Mouse (Mus musculus): ENCODE data around the gene Tmem136. TPM values are rescaled to one million over a fixed set of nuclear protein-coding genes. Genes with fewer than 3 reads are reported as not detected.

Gene Tmem136
- polyA plus RNA-seq, 1 experiment from 2014 or later: 11.5 TPM

- no peak overlapping the region for H3K4me3 ChIP-seq
- no peaks in the 10 kb centered on the region for H3K27me3 ChIP-seq (replicated peaks)
- no peak overlapping the region for H3K27ac ChIP-seq
- no peaks in the 10 kb centered on the region for H3K4me1 ChIP-seq
- no peak overlapping the region for H3K4me2 ChIP-seq (replicated peaks)
- H3K9ac ChIP-seq: no peak overlapping the region
- no peaks in the 10 kb centered on the region for H3K9me3 ChIP-seq
- no peaks in the 10 kb centered on the region for H3K36me3 ChIP-seq
- no peak for ATAC-seq (ENCODE audit: low FRiP score, low read depth)
These were observed 20.0 kb downstream of the Tmem136 start for GRCm38 (mm10) chr9:43096337-43096736.

GRCm38 (mm10) chr9:43094828-43095227 is 21.5 kb downstream of the Tmem136 start:
- WGBS: 89% methylated on average over 4 of the region's 4 CpGs
- Histone ChIP-seq H3K27ac (no peak overlapping the region), H3K27me3 (replicated peaks) (no peaks in the 10 kb centered on the region), H3K4me3 (no peak overlapping the region), H3K36me3 (no peaks in the 10 kb centered on the region), H3K9ac (no peak overlapping the region), H3K4me1 (no peaks in the 10 kb centered on the region), H3K9me3 (no peaks in the 10 kb centered on the region), H3K4me2 (replicated peaks) (no peak overlapping the region)
- no peak for ATAC-seq (ENCODE audit: low FRiP score, low read depth)

- H3K36me3 ChIP-seq: no peaks in the 10 kb centered on the region
- no peak overlapping the region for H3K4me2 ChIP-seq (replicated peaks)
- H3K27me3 ChIP-seq (replicated peaks): no peaks in the 10 kb centered on the region
- no peaks in the 10 kb centered on the region for H3K4me1 ChIP-seq
- no peak for ATAC-seq (ENCODE audit: low FRiP score, low read depth)
- H3K27ac ChIP-seq: no peak overlapping the region; the same call in 1 of the 2 replicates
- no peak overlapping the region for H3K9ac ChIP-seq
- 81% methylated on average over 3 of the region's 3 CpGs for WGBS
- no peaks in the 10 kb centered on the region for H3K9me3 ChIP-seq
- H3K4me3 ChIP-seq: no peak overlapping the region
These were observed 22.6 kb downstream of the Tmem136 start for GRCm38 (mm10) chr9:43093803-43094202.

- ATAC-seq (ENCODE audit: low FRiP score, low read depth): no peak
- Histone ChIP-seq H3K36me3 (no peaks in the 10 kb centered on the region), H3K4me1 (no peaks in the 10 kb centered on the region), H3K9me3 (no peaks in the 10 kb centered on the region), H3K4me2 (replicated peaks) (no peak overlapping the region), H3K9ac (no peak overlapping the region), H3K4me3 (no peak overlapping the region), H3K27me3 (replicated peaks) (no peaks in the 10 kb centered on the region), H3K27ac (no peak overlapping the region)
- WGBS: 96% methylated on average over 1 of the region's 1 CpGs
These were observed 30.6 kb downstream of the Tmem136 start for GRCm38 (mm10) chr9:43085686-43086285.

GRCm38 (mm10) chr9:43084496-43085362 is 31.6 kb downstream of the Tmem136 start:
- Histone ChIP-seq H3K4me2 (replicated peaks) (no peak overlapping the region), H3K9me3 (no peaks in the 10 kb centered on the region), H3K4me1 (no peaks in the 10 kb centered on the region), H3K27me3 (replicated peaks) (no peaks in the 10 kb centered on the region), H3K9ac (no peak overlapping the region), H3K36me3 (no peaks in the 10 kb centered on the region), H3K4me3 (no peak overlapping the region), H3K27ac (no peak overlapping the region)
- WGBS: 82% methylated on average over 7 of the region's 7 CpGs
- ATAC-seq (ENCODE audit: low FRiP score, low read depth): no peak

GRCm38 (mm10) chr9:43083441-43084055 is 32.8 kb downstream of the Tmem136 start:
- WGBS: 27% methylated on average over 7 of the region's 7 CpGs
- no peaks in the 10 kb centered on the region for H3K36me3 ChIP-seq
- no peaks in the 10 kb centered on the region for H3K4me1 ChIP-seq
- ATAC-seq (ENCODE audit: low FRiP score, low read depth): no peak
- H3K27ac ChIP-seq: no peak overlapping the region
- H3K4me3 ChIP-seq: no peak overlapping the region
- H3K9ac ChIP-seq: no peak overlapping the region
- no peaks in the 10 kb centered on the region for H3K27me3 ChIP-seq (replicated peaks)
- no peaks in the 10 kb centered on the region for H3K9me3 ChIP-seq
- H3K4me2 ChIP-seq (replicated peaks): no peak overlapping the region

GRCm38 (mm10) chr9:43078711-43079110 is 37.7 kb downstream of the Tmem136 start:
- WGBS: 91% methylated on average over 3 of the region's 3 CpGs
- Histone ChIP-seq H3K36me3 (no peaks in the 10 kb centered on the region), H3K27me3 (replicated peaks) (no peaks in the 10 kb centered on the region), H3K4me3 (no peak overlapping the region), H3K27ac (no peak overlapping the region), H3K4me1 (no peaks in the 10 kb centered on the region), H3K9me3 (no peaks in the 10 kb centered on the region), H3K9ac (no peak overlapping the region), H3K4me2 (replicated peaks) (no peak overlapping the region)
- ATAC-seq (ENCODE audit: low FRiP score, low read depth): no peak

- Histone ChIP-seq H3K9me3 (no peaks in the 10 kb centered on the region), H3K27ac (no peak overlapping the region), H3K4me1 (peaks cover 4% of the 10 kb centered on the region; the same call in 1 of the 2 replicates), H3K36me3 (no peaks in the 10 kb centered on the region), H3K4me3 (no peak overlapping the region), H3K27me3 (replicated peaks) (no peaks in the 10 kb centered on the region), H3K9ac (no peak overlapping the region), H3K4me2 (replicated peaks) (no peak overlapping the region)
- 80% methylated on average over 7 of the region's 7 CpGs for WGBS
- ATAC-seq (ENCODE audit: low FRiP score, low read depth): no peak
These were observed 40.2 kb downstream of the Tmem136 start for GRCm38 (mm10) chr9:43076163-43076562.

- ATAC-seq (ENCODE audit: low FRiP score, low read depth): no peak
- Histone ChIP-seq H3K4me1 (peaks cover 4% of the 10 kb centered on the region; the same call in 1 of the 2 replicates), H3K4me3 (no peak overlapping the region), H3K4me2 (replicated peaks) (no peak overlapping the region), H3K9me3 (no peaks in the 10 kb centered on the region), H3K27me3 (replicated peaks) (no peaks in the 10 kb centered on the region), H3K36me3 (no peaks in the 10 kb centered on the region), H3K27ac (no peak overlapping the region), H3K9ac (no peak overlapping the region)
- 91% methylated on average over 1 of the region's 1 CpGs for WGBS
These were observed 41.8 kb downstream of the Tmem136 start for GRCm38 (mm10) chr9:43074611-43075010.

- no peak overlapping the region for H3K27ac ChIP-seq
- no peak overlapping the region for H3K4me3 ChIP-seq
- no peaks in the 10 kb centered on the region for H3K27me3 ChIP-seq (replicated peaks)
- H3K4me1 ChIP-seq: peaks cover 4% of the 10 kb centered on the region
- H3K9ac ChIP-seq: no peak overlapping the region
- 27% methylated on average over 2 of the region's 2 CpGs for WGBS
- 0 out of 2 replicates have a peak overlapping the region, but pooled peaks have one; percentile 41 for H3K4me2 ChIP-seq (replicated peaks)
- no peak for ATAC-seq (ENCODE audit: low FRiP score, low read depth)
- H3K36me3 ChIP-seq: no peaks in the 10 kb centered on the region
- no peaks in the 10 kb centered on the region for H3K9me3 ChIP-seq
These were observed 44.6 kb downstream of the Tmem136 start for GRCm38 (mm10) chr9:43071741-43072140.

- Histone ChIP-seq H3K27ac (no peak overlapping the region), H3K27me3 (replicated peaks) (no peaks in the 10 kb centered on the region), H3K4me3 (peak overlapping the region; percentile 18), H3K9me3 (no peaks in the 10 kb centered on the region), H3K4me2 (replicated peaks) (peak overlapping the region; percentile 41; the same call in 1 of the 2 replicates), H3K36me3 (no peaks in the 10 kb centered on the region), H3K9ac (peak overlapping the region; percentile 45; the same call in 1 of the 2 replicates), H3K4me1 (peaks cover 8% of the 10 kb centered on the region)
- 20% methylated on average over 4 of the region's 4 CpGs for WGBS
- ATAC-seq (ENCODE audit: low FRiP score, low read depth): peak; percentile 83
These were observed 45.2 kb downstream of the Tmem136 start for GRCm38 (mm10) chr9:43071176-43071575.

GRCm38 (mm10) chr9:43070566-43070965 is 45.8 kb downstream of the Tmem136 start:
- 44% methylated on average over 4 of the region's 4 CpGs for WGBS
- peak overlapping the region; percentile 27 for H3K4me3 ChIP-seq
- peak; percentile 29; the same call in 1 of the 2 replicates for ATAC-seq (ENCODE audit: low FRiP score, low read depth)
- peak overlapping the region; percentile 45 for H3K9ac ChIP-seq
- H3K4me2 ChIP-seq (replicated peaks): peak overlapping the region; percentile 41
- peaks cover 8% of the 10 kb centered on the region for H3K4me1 ChIP-seq
- H3K36me3 ChIP-seq: no peaks in the 10 kb centered on the region
- H3K27ac ChIP-seq: 0 out of 2 replicates have a peak overlapping the region, but pooled peaks have one; percentile 42
- H3K27me3 ChIP-seq (replicated peaks): no peaks in the 10 kb centered on the region
- no peaks in the 10 kb centered on the region for H3K9me3 ChIP-seq
